Mouse (Mus musculus) kidney, adult 2 months (tissue): ENCODE measurements around the gene Trip11. TPM values are rescaled to one million over a fixed set of nuclear protein-coding genes. Genes with fewer than 3 reads are reported as not detected.
A peak's percentile ranks its signal among the peaks of the same experiment; 100 is the strongest.

Experiments used
- DNase-seq: peaks from one replicate; pipeline ENCODE4 v3.0.0; 2021
- H3K27ac ChIP-seq: fragments of 200-500 bp; 2 replicates; pipeline ENCODE4 v1.5.1; 2012; ENCODE audit warnings: low read depth, low read length, control low read depth, inconsistent platforms; ENCODE audit not compliant: insufficient read depth
- H3K27me3 ChIP-seq: fragments of 200-500 bp; replicated peaks from 2 replicates; pipeline ENCODE4 v1.6.1; 2012; ENCODE audit warnings: mild to moderate bottlenecking, moderate library complexity, low read length, inconsistent platforms; ENCODE audit not compliant: control insufficient read depth, insufficient read depth
- H3K36me3 ChIP-seq: fragments of 200-500 bp; 2 replicates; pipeline ENCODE4 v1.6.1; 2012; ENCODE audit warnings: mild to moderate bottlenecking, moderate library complexity, low read length, inconsistent platforms; ENCODE audit not compliant: control insufficient read depth, insufficient read depth
- H3K4me1 ChIP-seq: fragments of 200-500 bp; 2 replicates; pipeline ENCODE4 v1.6.1; 2011; ENCODE audit warnings: low read length; ENCODE audit not compliant: control insufficient read depth, insufficient read depth
- H3K4me3 ChIP-seq: fragments of 200-500 bp; 2 replicates; pipeline ENCODE4 v1.5.1; 2011; ENCODE audit warnings: mild to moderate bottlenecking, low read depth, low read length, control low read depth; ENCODE audit not compliant: insufficient read depth
- CTCF ChIP-seq: fragments of 200-500 bp; conservative IDR thresholded peaks from 2 replicates; pipeline ENCODE4 v1.5.1; 2011; ENCODE audit warnings: low read depth, mild to moderate bottlenecking, control low read depth, low read length, moderate library complexity, mixed read lengths; ENCODE audit not compliant: insufficient read depth, insufficient read length
- POLR2A ChIP-seq: fragments of 200-500 bp; IDR thresholded peaks from one replicate; pipeline ENCODE4 v1.6.1; 2011; ENCODE audit warnings: low read depth, low read length, control low read depth
- WGBS: fragments of 180-500 bp; shearing (Covaris S2); methylation state at CpG from one replicate; pipeline ENCODE4 v1.1.7; 2018; 5-methylcytosine and 5-hydroxymethylcytosine counted together
- polyA plus RNA-seq: library from polyadenylated mRNA; depleted of rRNA; stranded (reverse); fragments of >200 nt; gene quantifications from 2 replicates; pipeline ENCODE4 v1.2.3, GENCODE M21; 2012

The Trip11 gene
- polyA plus RNA-seq, 1 experiment, result 4.2 TPM

DNA sequence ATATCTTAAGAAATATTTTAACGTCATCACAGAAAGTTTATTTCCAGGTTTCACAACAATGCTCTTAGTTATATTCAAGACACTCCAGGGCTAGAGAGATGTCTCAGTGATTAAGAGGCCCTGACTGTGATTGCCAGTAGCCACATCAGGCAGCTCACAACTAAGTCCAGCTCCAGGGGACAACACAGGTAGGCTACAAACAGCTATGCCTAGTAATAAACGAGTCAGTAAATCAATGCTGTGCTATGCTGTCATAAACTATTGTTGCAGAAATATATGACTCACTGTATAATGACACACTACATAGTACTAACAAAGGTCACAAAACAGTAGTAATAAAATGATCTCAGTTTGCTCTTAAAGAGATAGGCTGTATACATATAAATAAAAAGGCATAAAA is 36.7 kb downstream of the Trip11 start:
- TF ChIP-seq POLR2A, result no peak
- TF ChIP-seq CTCF, result no peak
- H3K4me3 ChIP-seq, result no peak overlapping the region
- no peaks in the 10 kb centered on the region for H3K27me3 ChIP-seq
- peaks cover 15% of the 10 kb centered on the region; the same call in 1 of the 2 replicates for H3K36me3 ChIP-seq
- DNase-seq, result no peak
- no peaks in the 10 kb centered on the region for H3K4me1 ChIP-seq
- whole genome bisulfite sequencing, result 93% methylated on average over 2 of the region's 2 CpGs
- no peak overlapping the region for H3K27ac ChIP-seq

DNA sequence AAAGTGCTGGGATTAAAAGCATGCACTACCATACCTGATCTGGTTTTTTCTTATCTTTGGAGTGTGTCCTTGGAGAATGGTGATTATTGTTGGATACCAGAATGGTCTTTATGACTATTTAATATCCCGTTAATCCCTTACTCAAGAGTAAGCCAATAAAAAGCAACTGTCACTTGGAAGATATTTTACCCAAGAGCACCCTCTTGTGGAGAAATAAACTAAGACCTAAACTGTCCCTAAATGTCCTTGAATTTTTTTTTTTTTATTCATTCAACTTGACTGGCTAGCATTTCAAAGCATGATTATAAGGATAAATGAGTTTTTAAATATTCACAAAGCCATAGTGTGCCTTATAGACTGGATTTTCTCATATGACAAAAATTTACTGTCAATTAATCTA is 38.0 kb downstream of the Trip11 start:
- no peaks in the 10 kb centered on the region for H3K27me3 ChIP-seq
- no peak overlapping the region for H3K27ac ChIP-seq
- WGBS, result 40% methylated on average over 1 of the region's 1 CpGs
- H3K4me3 ChIP-seq, result no peak overlapping the region
- TF ChIP-seq CTCF, result no peak
- no peak for TF ChIP-seq POLR2A
- DNase-seq, result peak; percentile 57
- peaks cover 15% of the 10 kb centered on the region; the same call in 1 of the 2 replicates for H3K36me3 ChIP-seq
- no peaks in the 10 kb centered on the region for H3K4me1 ChIP-seq

DNA sequence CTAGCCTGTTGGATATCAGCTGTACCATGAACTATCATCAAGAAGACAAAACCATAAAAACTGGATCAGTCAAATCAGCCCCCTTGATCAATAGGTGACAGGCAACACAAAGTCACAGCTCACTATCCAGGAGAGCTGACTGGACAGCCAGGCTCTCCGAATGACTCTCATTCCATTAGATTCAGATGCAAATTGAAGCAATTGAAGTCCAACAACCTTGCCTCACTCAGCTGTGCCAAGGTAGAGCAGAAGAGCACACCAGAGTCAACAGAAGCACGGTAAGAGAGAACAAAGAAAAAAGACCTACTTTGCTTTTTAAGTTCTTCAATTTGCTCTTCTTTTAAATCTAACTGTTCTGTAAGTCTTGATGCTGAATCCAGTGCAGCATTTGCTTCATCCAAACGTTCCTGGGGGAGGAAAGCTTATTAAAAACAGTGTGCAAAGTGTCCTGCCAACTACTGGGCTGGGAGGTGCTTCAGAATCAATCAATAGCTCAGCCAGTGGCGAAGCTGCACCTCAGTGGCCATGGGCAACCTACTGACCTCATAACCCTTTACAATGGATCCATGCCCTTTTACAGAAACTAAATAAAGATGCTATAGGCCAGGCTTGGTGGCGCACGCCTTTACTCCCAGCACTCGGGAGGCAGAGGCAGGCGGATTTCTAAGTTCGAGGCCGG is 50.6 kb downstream of the Trip11 start:
- H3K4me3 ChIP-seq, result no peak overlapping the region
- no peaks in the 10 kb centered on the region for H3K4me1 ChIP-seq
- H3K27ac ChIP-seq, result no peak overlapping the region
- peaks cover 2% of the 10 kb centered on the region; the same call in 1 of the 2 replicates for H3K36me3 ChIP-seq
- no peaks in the 10 kb centered on the region for H3K27me3 ChIP-seq
- 84% methylated on average over 10 of the region's 10 CpGs for whole genome bisulfite sequencing
- no peak for DNase-seq
- TF ChIP-seq POLR2A, result no peak
- TF ChIP-seq CTCF, result no peak

DNA sequence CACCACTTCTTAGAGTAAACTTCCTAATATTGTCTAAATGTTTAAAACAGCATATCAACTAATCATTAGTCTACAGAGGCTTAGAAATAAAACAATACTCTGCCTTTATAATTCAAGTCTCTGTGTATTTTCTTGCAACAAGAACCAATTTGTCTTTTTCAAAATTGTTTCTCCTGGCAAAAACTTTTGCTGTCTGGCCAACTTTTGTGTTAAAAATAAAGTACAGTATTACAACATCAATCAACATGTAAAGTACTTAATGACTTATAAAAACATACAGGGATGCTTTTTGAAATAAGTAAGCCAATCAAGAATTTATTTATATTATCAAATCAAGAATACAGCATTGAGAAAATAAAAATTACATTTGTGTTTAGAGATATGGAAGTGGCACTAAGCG is 52.8 kb downstream of the Trip11 start:
- DNase-seq, result no peak
- Histone ChIP-seq H3K4me3 (no peak overlapping the region), H3K36me3 (peaks cover 2% of the 10 kb centered on the region; the same call in 1 of the 2 replicates), H3K27ac (no peak overlapping the region), H3K27me3 (no peaks in the 10 kb centered on the region), H3K4me1 (no peaks in the 10 kb centered on the region)
- WGBS, result 89% methylated on average over 1 of the region's 1 CpGs
- TF ChIP-seq POLR2A, result no peak
- TF ChIP-seq CTCF, result no peak

DNA sequence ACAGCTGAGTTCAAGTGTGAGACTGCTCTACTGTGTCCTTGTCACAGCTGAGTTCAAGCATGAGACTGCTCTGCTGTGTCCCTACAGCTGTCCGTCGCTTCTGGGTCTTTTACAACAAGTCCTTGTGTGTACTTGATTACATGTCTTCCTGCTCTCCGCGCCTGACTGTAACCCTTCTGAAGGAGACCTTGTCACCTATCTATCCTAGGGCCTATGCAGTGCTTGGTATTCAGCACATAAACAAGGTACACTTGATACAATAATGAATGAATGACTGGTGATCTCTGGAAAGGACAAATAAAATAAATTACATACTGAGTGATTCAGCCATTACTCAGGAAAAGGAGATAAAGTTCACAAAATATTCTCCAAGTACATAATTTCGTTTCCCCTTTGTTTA is 55.1 kb downstream of the Trip11 start:
- Histone ChIP-seq H3K4me3 (no peak overlapping the region), H3K27me3 (no peaks in the 10 kb centered on the region), H3K4me1 (no peaks in the 10 kb centered on the region), H3K27ac (no peak overlapping the region), H3K36me3 (peaks cover 2% of the 10 kb centered on the region; the same call in 1 of the 2 replicates)
- no peak for TF ChIP-seq CTCF
- TF ChIP-seq POLR2A, result no peak
- 90% methylated on average over 5 of the region's 5 CpGs for WGBS
- DNase-seq, result no peak

DNA sequence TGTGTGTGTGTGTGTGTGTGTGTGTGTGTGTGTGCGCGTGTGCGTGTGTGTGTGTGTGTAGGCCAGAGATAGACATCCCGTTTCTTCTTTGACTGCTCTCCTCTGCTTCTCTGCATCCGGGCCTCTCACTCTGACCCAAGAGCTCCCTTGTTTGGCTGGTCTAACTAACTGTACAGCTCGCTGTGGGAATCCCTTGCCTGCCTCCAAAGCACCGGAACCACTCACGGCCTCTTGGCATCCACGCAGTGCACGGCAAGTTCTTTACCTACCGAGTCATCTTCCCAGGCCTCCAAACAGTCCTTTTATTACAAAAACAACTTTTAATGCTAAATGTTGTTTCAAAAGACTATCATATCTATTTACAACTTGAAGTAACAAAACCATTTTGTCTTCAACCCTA is 58.7 kb downstream of the Trip11 start:
- Histone ChIP-seq H3K4me1 (no peaks in the 10 kb centered on the region), H3K27ac (no peak overlapping the region), H3K4me3 (no peak overlapping the region), H3K27me3 (no peaks in the 10 kb centered on the region), H3K36me3 (no peaks in the 10 kb centered on the region; the same call in 1 of the 2 replicates)
- no peak for TF ChIP-seq POLR2A
- TF ChIP-seq CTCF, result no peak
- DNase-seq, result no peak
- WGBS, result 91% methylated on average over 11 of the region's 11 CpGs

DNA sequence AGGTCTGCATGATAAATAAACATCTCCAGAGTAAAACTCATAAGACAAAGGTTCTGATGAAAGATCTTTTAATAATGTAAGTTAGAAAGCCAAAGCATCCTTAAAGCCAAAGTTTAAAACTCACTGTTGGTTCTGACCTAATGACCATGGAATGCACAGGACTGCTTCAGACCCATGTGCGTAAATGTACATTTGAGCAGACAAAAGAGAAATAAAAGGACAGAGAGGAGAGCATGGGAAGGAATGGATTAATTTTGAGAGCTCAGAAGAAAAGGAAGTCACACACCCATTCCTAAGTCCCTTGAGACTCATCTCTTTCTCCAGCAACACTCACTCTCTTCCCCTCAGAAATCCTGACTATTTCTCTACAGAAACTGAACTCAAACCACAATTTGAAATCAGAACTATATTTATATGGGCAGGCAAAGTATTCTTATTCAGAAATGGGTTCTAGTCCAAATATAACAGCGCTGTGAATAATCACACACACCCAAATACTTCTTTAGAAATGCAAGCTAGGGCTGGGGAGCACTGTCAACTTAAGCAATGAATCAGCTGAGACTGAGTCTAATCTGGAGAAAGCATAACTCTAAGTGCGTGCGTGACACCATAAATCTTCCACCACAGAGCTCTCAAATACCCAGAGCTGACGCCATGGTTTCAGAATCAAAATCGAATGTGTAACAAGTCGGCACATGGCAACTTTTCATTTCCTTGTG is 61.1 kb downstream of the Trip11 start:
- peak; percentile 19 for DNase-seq
- Histone ChIP-seq H3K4me3 (no peak overlapping the region), H3K36me3 (no peaks in the 10 kb centered on the region), H3K27ac (no peak overlapping the region), H3K4me1 (no peaks in the 10 kb centered on the region), H3K27me3 (no peaks in the 10 kb centered on the region)
- 72% methylated on average over 7 of the region's 7 CpGs for WGBS
- TF ChIP-seq CTCF, result no peak
- no peak for TF ChIP-seq POLR2A
